Mouse (Mus musculus): ENCODE results near the gene Tmprss15. TPM values are rescaled to one million over a fixed set of nuclear protein-coding genes. Genes with fewer than 3 reads are reported as not detected.

Tmprss15 gene
- polyA plus RNA-seq, 1 experiment from 2014 or later, result not detected

- Histone ChIP-seq H3K9ac (ENCODE audit: low read depth, low read length) (no peak overlapping the region), H3K27me3 (replicated peaks; ENCODE audit: control insufficient read depth, insufficient read depth, low read length) (no peaks in the 10 kb centered on the region), H3K4me1 (ENCODE audit: control insufficient read depth, insufficient read depth, low read depth, low read length) (no peaks in the 10 kb centered on the region), H3K4me2 (ENCODE audit: low read length) (no peak overlapping the region), H3K27ac (ENCODE audit: low read depth, low read length) (no peak overlapping the region), H3K4me3 (ENCODE audit: low read length) (no peak overlapping the region), H3K36me3 (ENCODE audit: control insufficient read depth, insufficient read depth, low read length) (no peaks in the 10 kb centered on the region), H3K9me3 (ENCODE audit: control insufficient read depth, low read length) (no peaks in the 10 kb centered on the region)
- 79% methylated on average over 2 of the region's 2 CpGs for WGBS
- no peak for ATAC-seq
Measured at GRCm38 (mm10) chr16:79032593-79032992, 58.3 kb downstream of the Tmprss15 start.

GRCm38 (mm10) chr16:79002812-79003211, 88.1 kb downstream of the Tmprss15 start:
- no peak overlapping the region for H3K27ac ChIP-seq (ENCODE audit: low read depth, low read length)
- H3K36me3 ChIP-seq (ENCODE audit: control insufficient read depth, insufficient read depth, low read length), result no peaks in the 10 kb centered on the region
- H3K4me3 ChIP-seq (ENCODE audit: low read length), result no peak overlapping the region
- H3K4me2 ChIP-seq (ENCODE audit: low read length), result no peak overlapping the region
- no peaks in the 10 kb centered on the region for H3K4me1 ChIP-seq (ENCODE audit: control insufficient read depth, insufficient read depth, low read depth, low read length)
- ATAC-seq, result no peak
- H3K27me3 ChIP-seq (replicated peaks; ENCODE audit: control insufficient read depth, insufficient read depth, low read length), result no peaks in the 10 kb centered on the region
- WGBS, result 82% methylated on average over 2 of the region's 2 CpGs
- H3K9ac ChIP-seq (ENCODE audit: low read depth, low read length), result no peak overlapping the region
- no peaks in the 10 kb centered on the region for H3K9me3 ChIP-seq (ENCODE audit: control insufficient read depth, low read length)

- Histone ChIP-seq H3K27ac (ENCODE audit: low read depth, low read length) (no peak overlapping the region), H3K4me1 (ENCODE audit: control insufficient read depth, insufficient read depth, low read depth, low read length) (no peaks in the 10 kb centered on the region), H3K9ac (ENCODE audit: low read depth, low read length) (no peak overlapping the region), H3K9me3 (ENCODE audit: control insufficient read depth, low read length) (no peaks in the 10 kb centered on the region), H3K4me2 (ENCODE audit: low read length) (no peak overlapping the region), H3K27me3 (replicated peaks; ENCODE audit: control insufficient read depth, insufficient read depth, low read length) (no peaks in the 10 kb centered on the region), H3K36me3 (ENCODE audit: control insufficient read depth, insufficient read depth, low read length) (no peaks in the 10 kb centered on the region), H3K4me3 (ENCODE audit: low read length) (no peak overlapping the region)
- ATAC-seq, result no peak
- 89% methylated on average over 9 of the region's 9 CpGs for WGBS
Measured at GRCm38 (mm10) chr16:79001679-79002078, 89.2 kb downstream of the Tmprss15 start.

GRCm38 (mm10) chr16:78976384-78976783, 114.5 kb downstream of the Tmprss15 start:
- WGBS, result 77% methylated on average over 8 of the region's 8 CpGs
- Histone ChIP-seq H3K27ac (ENCODE audit: low read depth, low read length) (no peak overlapping the region), H3K9ac (ENCODE audit: low read depth, low read length) (no peak overlapping the region), H3K9me3 (ENCODE audit: control insufficient read depth, low read length) (no peaks in the 10 kb centered on the region), H3K36me3 (ENCODE audit: control insufficient read depth, insufficient read depth, low read length) (no peaks in the 10 kb centered on the region), H3K27me3 (replicated peaks; ENCODE audit: control insufficient read depth, insufficient read depth, low read length) (no peaks in the 10 kb centered on the region), H3K4me2 (ENCODE audit: low read length) (no peak overlapping the region), H3K4me3 (ENCODE audit: low read length) (no peak overlapping the region), H3K4me1 (ENCODE audit: control insufficient read depth, insufficient read depth, low read depth, low read length) (no peaks in the 10 kb centered on the region)
- ATAC-seq, result no peak

GRCm38 (mm10) chr16:78974099-78974498, 116.8 kb downstream of the Tmprss15 start:
- 96% methylated on average over 13 of the region's 13 CpGs for WGBS
- H3K9ac ChIP-seq (ENCODE audit: low read depth, low read length), result no peak overlapping the region
- H3K9me3 ChIP-seq (ENCODE audit: control insufficient read depth, low read length), result no peaks in the 10 kb centered on the region
- no peaks in the 10 kb centered on the region for H3K4me1 ChIP-seq (ENCODE audit: control insufficient read depth, insufficient read depth, low read depth, low read length)
- H3K36me3 ChIP-seq (ENCODE audit: control insufficient read depth, insufficient read depth, low read length), result no peaks in the 10 kb centered on the region
- H3K4me3 ChIP-seq (ENCODE audit: low read length), result no peak overlapping the region
- H3K27me3 ChIP-seq (replicated peaks; ENCODE audit: control insufficient read depth, insufficient read depth, low read length), result no peaks in the 10 kb centered on the region
- no peak overlapping the region for H3K27ac ChIP-seq (ENCODE audit: low read depth, low read length)
- H3K4me2 ChIP-seq (ENCODE audit: low read length), result no peak overlapping the region
- no peak for ATAC-seq

- Histone ChIP-seq H3K4me2 (ENCODE audit: low read length) (no peak overlapping the region), H3K27me3 (replicated peaks; ENCODE audit: control insufficient read depth, insufficient read depth, low read length) (no peaks in the 10 kb centered on the region), H3K4me1 (ENCODE audit: control insufficient read depth, insufficient read depth, low read depth, low read length) (no peaks in the 10 kb centered on the region), H3K27ac (ENCODE audit: low read depth, low read length) (no peak overlapping the region), H3K9me3 (ENCODE audit: control insufficient read depth, low read length) (no peaks in the 10 kb centered on the region), H3K36me3 (ENCODE audit: control insufficient read depth, insufficient read depth, low read length) (no peaks in the 10 kb centered on the region), H3K4me3 (ENCODE audit: low read length) (no peak overlapping the region), H3K9ac (ENCODE audit: low read depth, low read length) (no peak overlapping the region)
- peak; percentile 76; the same call in 1 of the 2 replicates for ATAC-seq
- WGBS, result 39% methylated on average over 13 of the region's 13 CpGs
Measured at GRCm38 (mm10) chr16:78969091-78969731, 121.7 kb downstream of the Tmprss15 start.

GRCm38 (mm10) chr16:78957434-78957833, 133.5 kb downstream of the Tmprss15 start:
- Histone ChIP-seq H3K36me3 (ENCODE audit: control insufficient read depth, insufficient read depth, low read length) (no peaks in the 10 kb centered on the region), H3K9ac (ENCODE audit: low read depth, low read length) (no peak overlapping the region), H3K4me2 (ENCODE audit: low read length) (no peak overlapping the region), H3K4me1 (ENCODE audit: control insufficient read depth, insufficient read depth, low read depth, low read length) (no peaks in the 10 kb centered on the region), H3K27ac (ENCODE audit: low read depth, low read length) (no peak overlapping the region), H3K9me3 (ENCODE audit: control insufficient read depth, low read length) (no peaks in the 10 kb centered on the region), H3K27me3 (replicated peaks; ENCODE audit: control insufficient read depth, insufficient read depth, low read length) (no peaks in the 10 kb centered on the region), H3K4me3 (ENCODE audit: low read length) (no peak overlapping the region)
- ATAC-seq, result no peak
- WGBS, result 68% methylated on average over 2 of the region's 2 CpGs

- no peaks in the 10 kb centered on the region for H3K9me3 ChIP-seq (ENCODE audit: control insufficient read depth, low read length)
- no peak overlapping the region for H3K4me3 ChIP-seq (ENCODE audit: low read length)
- H3K27me3 ChIP-seq (replicated peaks; ENCODE audit: control insufficient read depth, insufficient read depth, low read length), result no peaks in the 10 kb centered on the region
- WGBS, result 78% methylated on average over 4 of the region's 4 CpGs
- H3K36me3 ChIP-seq (ENCODE audit: control insufficient read depth, insufficient read depth, low read length), result no peaks in the 10 kb centered on the region
- no peak overlapping the region for H3K4me2 ChIP-seq (ENCODE audit: low read length)
- ATAC-seq, result no peak
- no peaks in the 10 kb centered on the region for H3K4me1 ChIP-seq (ENCODE audit: control insufficient read depth, insufficient read depth, low read depth, low read length)
- no peak overlapping the region for H3K27ac ChIP-seq (ENCODE audit: low read depth, low read length)
- H3K9ac ChIP-seq (ENCODE audit: low read depth, low read length), result no peak overlapping the region
Measured at GRCm38 (mm10) chr16:78950359-78950758, 140.5 kb downstream of the Tmprss15 start.

GRCm38 (mm10) chr16:78937755-78938154, 153.1 kb downstream of the Tmprss15 start:
- no peak overlapping the region for H3K9ac ChIP-seq (ENCODE audit: low read depth, low read length)
- no peak for ATAC-seq
- WGBS, result 78% methylated on average over 8 of the region's 8 CpGs

More at GRCm38 (mm10) chr16:78937755-78938154, 153.1 kb downstream of the Tmprss15 start:
- Histone ChIP-seq H3K36me3 (ENCODE audit: control insufficient read depth, insufficient read depth, low read length) (no peaks in the 10 kb centered on the region), H3K27ac (ENCODE audit: low read depth, low read length) (no peak overlapping the region), H3K4me2 (ENCODE audit: low read length) (no peak overlapping the region), H3K9me3 (ENCODE audit: control insufficient read depth, low read length) (0 out of 2 replicates have a peak, but pooled peaks cover 2% of the 10 kb centered on the region), H3K27me3 (replicated peaks; ENCODE audit: control insufficient read depth, insufficient read depth, low read length) (no peaks in the 10 kb centered on the region), H3K4me3 (ENCODE audit: low read length) (no peak overlapping the region), H3K4me1 (ENCODE audit: control insufficient read depth, insufficient read depth, low read depth, low read length) (no peaks in the 10 kb centered on the region)

Data from hindbrain, embryonic 16.5 days (tissue).